In genomic region chr8:97447696-97448095, GRCm38 (mm10) we compare ENCODE assay signal across 27 mouse cellular contexts.
A peak's percentile ranks its signal among the peaks of the same experiment; 100 is the strongest.
DNase-seq lines count a peak whose midpoint lies in the region; ATAC-seq and TF ChIP-seq lines count a peak whose summit lies in the region.
"Had no signal": no experiment of that assay in that cellular context is flagged by ENCODE, and none has a peak within 500 bp of the region (broad histone marks: within the 10 kb centered on the region; RNA-seq: fewer than 3 reads in every experiment).

No protein-coding gene starts in this region.

- H3K4me1 ChIP-seq in hindbrain, postnatal 0 days (ENCODE audit: insufficient read depth, low read length), result no peaks in the 10 kb centered on the region
- no peaks in the 10 kb centered on the region for H3K4me1 ChIP-seq in hindbrain, embryonic 14.5 days (replicated peaks; ENCODE audit: control insufficient read depth, insufficient read depth, low read length)
- H3K4me1 ChIP-seq: embryonic facial prominence, embryonic 12.5 days; forebrain, embryonic 15.5 days; heart, embryonic 10.5 days; heart, embryonic 15.5 days; hindbrain, embryonic 12.5 days had no signal

- no peak overlapping the region for H3K4me2 ChIP-seq in hindbrain, postnatal 0 days (ENCODE audit: low read depth, low read length)
- no peak overlapping the region for H3K4me2 ChIP-seq in hindbrain, embryonic 14.5 days (replicated peaks)
- H3K4me2 ChIP-seq: embryonic facial prominence, embryonic 12.5 days; forebrain, embryonic 15.5 days; heart, embryonic 15.5 days; hindbrain, embryonic 12.5 days; lung, embryonic 14.5 days had no signal

- no peaks in the 10 kb centered on the region for H3K27me3 ChIP-seq in hindbrain, postnatal 0 days (ENCODE audit: insufficient read depth, low read length)
- no peaks in the 10 kb centered on the region for H3K27me3 ChIP-seq in hindbrain, embryonic 14.5 days (ENCODE audit: control insufficient read depth, insufficient read depth, low read length)
- H3K27me3 ChIP-seq: embryonic facial prominence, embryonic 12.5 days; forebrain, embryonic 15.5 days; heart, embryonic 15.5 days; hindbrain, embryonic 12.5 days had no signal

- H3K9me3 ChIP-seq in hindbrain, postnatal 0 days (ENCODE audit: low read length), result no peaks in the 10 kb centered on the region
- H3K9me3 ChIP-seq in hindbrain, embryonic 14.5 days (ENCODE audit: control insufficient read depth, low read length), result no peaks in the 10 kb centered on the region
- H3K9me3 ChIP-seq: embryonic facial prominence, embryonic 12.5 days; forebrain, embryonic 15.5 days; heart, embryonic 10.5 days; heart, embryonic 15.5 days; hindbrain, embryonic 12.5 days had no signal

- no peaks in the 10 kb centered on the region for H3K36me3 ChIP-seq in hindbrain, postnatal 0 days (ENCODE audit: insufficient read depth, low read length)
- no peaks in the 10 kb centered on the region for H3K36me3 ChIP-seq in hindbrain, embryonic 14.5 days (replicated peaks; ENCODE audit: control insufficient read depth, insufficient read depth)
- H3K36me3 ChIP-seq: embryonic facial prominence, embryonic 12.5 days; forebrain, embryonic 15.5 days; heart, embryonic 10.5 days; heart, embryonic 15.5 days; hindbrain, embryonic 12.5 days had no signal

- peak; percentile 74 to 88 for DNase-seq in cerebellum, postnatal 10 days
- DNase-seq in hindbrain, postnatal 0 days (ENCODE audit: low spot score), result peak; percentile 33
- no peak for DNase-seq in hindbrain, embryonic 14.5 days (ENCODE audit: low spot score)
- DNase-seq in right cerebral cortex, postnatal 10 days (ENCODE audit: low spot score in 2 of 2), result peak; percentile 17 to 27
- DNase-seq in right cerebral cortex, postnatal 36 days (ENCODE audit: low spot score in 2 of 2), result no peak
- DNase-seq in urinary bladder, postnatal 36 days (ENCODE audit: low spot score in 2 of 2), result no peak
- DNase-seq: adrenal gland, postnatal 14 days; embryo, embryonic 11 days; gastrocnemius, postnatal 25 days; heart, adult 11 months; kidney, adult 18-20 months; kidney, postnatal 10 days; layer of hippocampus, postnatal 36 days; liver; lung, embryonic 14.5 days; lung, postnatal 14 days; midbrain, embryonic 14.5 days; spleen, adult 18-20 months; thymus, postnatal 14 days had no signal

- H3K4me3 ChIP-seq in hindbrain, postnatal 0 days (ENCODE audit: low read length), result no peak overlapping the region
- H3K4me3 ChIP-seq in hindbrain, embryonic 14.5 days (replicated peaks; ENCODE audit: low read length), result no peak overlapping the region
- H3K4me3 ChIP-seq: embryonic facial prominence, embryonic 12.5 days; forebrain, embryonic 15.5 days; heart, embryonic 10.5 days; heart, embryonic 15.5 days; hindbrain, embryonic 12.5 days had no signal

- H3K9ac ChIP-seq in hindbrain, postnatal 0 days (replicated peaks; ENCODE audit: low read length), result no peak overlapping the region
- no peak overlapping the region for H3K9ac ChIP-seq in hindbrain, embryonic 14.5 days
- H3K9ac ChIP-seq: embryonic facial prominence, embryonic 12.5 days; forebrain, embryonic 15.5 days; heart, embryonic 15.5 days; hindbrain, embryonic 12.5 days; liver, embryonic 14.5 days; lung, embryonic 14.5 days had no signal

- 60% methylated on average over 8 of the region's 8 CpGs for WGBS in hindbrain, postnatal 0 days
- WGBS in hindbrain, embryonic 14.5 days, result 90% methylated on average over 8 of the region's 8 CpGs

- ATAC-seq in cerebellum, adult (ENCODE audit: insufficient number of reproducible peaks, low FRiP score, low TSS enrichment), result no peak; the same call in 1 of the 2 replicates
- 0 out of 2 replicates have a peak, but pooled peaks have one; percentile 18 for ATAC-seq in hindbrain, postnatal 0 days
- no peak for ATAC-seq in hindbrain, embryonic 14.5 days (ENCODE audit: low FRiP score)
- ATAC-seq: forebrain, embryonic 15.5 days; inflammation-experienced regulatory T-cells, adult 6 months had no signal

- no peak for TF ChIP-seq CTCF in hindbrain, postnatal 0 days (IDR thresholded peaks at IDR 0.05; ENCODE audit: low read depth)

- H3K27ac ChIP-seq in hindbrain, postnatal 0 days, result no peak overlapping the region
- H3K27ac ChIP-seq in hindbrain, embryonic 14.5 days, result no peak overlapping the region
- H3K27ac ChIP-seq: embryonic facial prominence, embryonic 12.5 days; forebrain, embryonic 15.5 days; heart, embryonic 10.5 days; heart, embryonic 15.5 days; hindbrain, embryonic 12.5 days; liver, embryonic 14.5 days had no signal

Comparison
In these comparisons a context has a peak if more than half of its experiments do, and no peak if none do; other contexts are left out.
1. DNase-seq: peak in cerebellum, postnatal 10 days (2 of 2), hindbrain, postnatal 0 days (single experiment) and right cerebral cortex, postnatal 10 days (2 of 2); none in hindbrain, embryonic 14.5 days (single experiment), right cerebral cortex, postnatal 36 days (0 of 2) and urinary bladder, postnatal 36 days (0 of 2).